Mouse (Mus musculus) liver, embryonic 15.5 days (tissue): ENCODE results near the gene Cd7. TPM values are rescaled to one million over a fixed set of nuclear protein-coding genes. Genes with fewer than 3 reads are reported as not detected.
"Not testable (repeated sequence)": the region's sequence is repeated elsewhere in the genome, so short reads cannot be mapped to it uniquely, and the experiment has no call there.

ENCODE experiments used
- ATAC-seq: fragments of 200-750 bp; cut with Nextera tagmentation; 2 replicates; pipeline ENCODE4 v1.8.0; 2017; ENCODE audit warnings: moderate number of reproducible peaks, mild to moderate bottlenecking, moderate library complexity; ENCODE audit not compliant: insufficient read depth
- H3K27ac ChIP-seq: fragments of 300-500 bp; sonication (generic); replicated peaks from 2 replicates; pipeline ENCODE4 v1.5.1; 2015; ENCODE audit warnings: mild to moderate bottlenecking, inconsistent platforms
- H3K27me3 ChIP-seq: fragments of 300-500 bp; sonication (generic); 2 replicates; pipeline ENCODE4 v1.6.1; 2015; ENCODE audit warnings: mild to moderate bottlenecking, inconsistent platforms
- H3K36me3 ChIP-seq: fragments of 300-500 bp; sonication (generic); replicated peaks from 2 replicates; pipeline ENCODE4 v1.6.1; 2015; ENCODE audit warnings: moderate library complexity, mild to moderate bottlenecking, inconsistent platforms
- H3K4me1 ChIP-seq: fragments of 300-500 bp; sonication (generic); replicated peaks from 2 replicates; pipeline ENCODE4 v1.6.1; 2015; ENCODE audit warnings: inconsistent platforms
- H3K4me2 ChIP-seq: fragments of 300-500 bp; sonication (generic); 2 replicates; pipeline ENCODE4 v1.6.1; 2015; ENCODE audit warnings: moderate library complexity, mild to moderate bottlenecking, inconsistent platforms
- H3K4me3 ChIP-seq: fragments of 300-500 bp; sonication (generic); replicated peaks from 2 replicates; pipeline ENCODE4 v1.5.1; 2015; ENCODE audit warnings: mild to moderate bottlenecking, inconsistent platforms
- H3K9ac ChIP-seq: fragments of 300-500 bp; sonication (generic); 2 replicates; pipeline ENCODE4 v1.6.1; 2015; ENCODE audit warnings: moderate library complexity, mild to moderate bottlenecking, inconsistent platforms
- H3K9me3 ChIP-seq: fragments of 300-500 bp; sonication (generic); replicated peaks from 2 replicates; pipeline ENCODE4 v1.6.1; 2016; ENCODE audit warnings: inconsistent platforms
- WGBS: fragments of 180-500 bp; shearing (Covaris S2); methylation state at CpG from one replicate; pipeline ENCODE4 v1.1.7; 2015; ENCODE audit warnings: mixed read lengths; ENCODE audit not compliant: insufficient replicate concordance; 5-methylcytosine and 5-hydroxymethylcytosine counted together
- polyA plus RNA-seq: library from polyadenylated mRNA; unstranded; fragments of >200 nt; fragmentation: Nextera tagmentation; extraction: Ambion mirVana; gene quantifications from 2 replicates; pipeline ENCODE4 v1.2.1, GENCODE M21; 2015

The Cd7 gene
- polyA plus RNA-seq, 1 experiment from 2014 or later, result 0.97 TPM

- H3K4me1 ChIP-seq, result no peaks in the 10 kb centered on the region
- 55% methylated on average over 1 of the region's 1 CpGs for WGBS
- H3K27me3 ChIP-seq, result no peaks in the 10 kb centered on the region
- no peak for ATAC-seq
- no peaks in the 10 kb centered on the region for H3K36me3 ChIP-seq
- no peak overlapping the region for H3K9ac ChIP-seq
- no peak overlapping the region for H3K4me3 ChIP-seq
- H3K9me3 ChIP-seq, result no peaks in the 10 kb centered on the region
- no peak overlapping the region for H3K27ac ChIP-seq
- no peak overlapping the region for H3K4me2 ChIP-seq
These were observed 10.6 kb upstream of the Cd7 start for GRCm38 (mm10) chr11:121049840-121050239.

GRCm38 (mm10) chr11:121047826-121048399 is 8.7 kb upstream of the Cd7 start:
- Histone ChIP-seq H3K27ac (no peak overlapping the region), H3K36me3 (no peaks in the 10 kb centered on the region), H3K4me2 (no peak overlapping the region), H3K4me1 (no peaks in the 10 kb centered on the region), H3K9me3 (no peaks in the 10 kb centered on the region), H3K9ac (no peak overlapping the region), H3K4me3 (no peak overlapping the region), H3K27me3 (no peaks in the 10 kb centered on the region)
- WGBS, result 29% methylated on average over 2 of the region's 2 CpGs
- no peak for ATAC-seq

- Histone ChIP-seq H3K27ac (no peak overlapping the region), H3K9ac (no peak overlapping the region), H3K4me1 (no peaks in the 10 kb centered on the region; the same call in 1 of the 2 replicates), H3K27me3 (no peaks in the 10 kb centered on the region), H3K4me3 (no peak overlapping the region), H3K36me3 (no peaks in the 10 kb centered on the region), H3K4me2 (no peak overlapping the region), H3K9me3 (no peaks in the 10 kb centered on the region)
- WGBS, result 49% methylated on average over 1 of the region's 1 CpGs
- ATAC-seq, result no peak
These were observed 6.1 kb upstream of the Cd7 start for GRCm38 (mm10) chr11:121045286-121045685.

- H3K9ac ChIP-seq, H3K4me2 ChIP-seq, H3K4me1 ChIP-seq, H3K27me3 ChIP-seq, H3K27ac ChIP-seq, ATAC-seq, H3K4me3 ChIP-seq, H3K36me3 ChIP-seq, H3K9me3 ChIP-seq: not testable (repeated sequence)
- 33% methylated on average over 1 of the region's 1 CpGs for WGBS
These were observed 3.8 kb upstream of the Cd7 start for GRCm38 (mm10) chr11:121043025-121043424.

- no peak overlapping the region for H3K4me2 ChIP-seq
- no peak overlapping the region for H3K27ac ChIP-seq
- H3K9ac ChIP-seq, result no peak overlapping the region
- ATAC-seq, result no peak
- 66% methylated on average over 4 of the region's 4 CpGs for WGBS
- no peak overlapping the region for H3K4me3 ChIP-seq
- peaks cover 9% of the 10 kb centered on the region for H3K27me3 ChIP-seq
- H3K4me1 ChIP-seq, result no peaks in the 10 kb centered on the region; the same call in 1 of the 2 replicates
- no peaks in the 10 kb centered on the region for H3K36me3 ChIP-seq
- H3K9me3 ChIP-seq, result no peaks in the 10 kb centered on the region
These were observed 3.3 kb upstream of the Cd7 start for GRCm38 (mm10) chr11:121042480-121042879.

GRCm38 (mm10) chr11:121041636-121042035 is 2.4 kb upstream of the Cd7 start:
- H3K9ac ChIP-seq, result no peak overlapping the region
- WGBS, result 52% methylated on average over 4 of the region's 4 CpGs
- no peak for ATAC-seq
- H3K27me3 ChIP-seq, result peaks cover 9% of the 10 kb centered on the region
- H3K36me3 ChIP-seq, result no peaks in the 10 kb centered on the region
- no peak overlapping the region for H3K27ac ChIP-seq
- no peak overlapping the region for H3K4me3 ChIP-seq
- no peaks in the 10 kb centered on the region; the same call in 1 of the 2 replicates for H3K4me1 ChIP-seq
- no peak overlapping the region for H3K4me2 ChIP-seq
- no peaks in the 10 kb centered on the region for H3K9me3 ChIP-seq

- Histone ChIP-seq H3K9ac (no peak overlapping the region), H3K27ac (no peak overlapping the region), H3K36me3 (no peaks in the 10 kb centered on the region), H3K4me3 (no peak overlapping the region), H3K27me3 (peaks cover 13% of the 10 kb centered on the region), H3K4me1 (no peaks in the 10 kb centered on the region; the same call in 1 of the 2 replicates), H3K9me3 (no peaks in the 10 kb centered on the region), H3K4me2 (no peak overlapping the region)
- WGBS, result 1% methylated on average over 4 of the region's 4 CpGs
- ATAC-seq, result peak; percentile 34; the same call in 1 of the 2 replicates
These were observed 2.0 kb upstream of the Cd7 start for GRCm38 (mm10) chr11:121041212-121041611.

- 69% methylated on average over 11 of the region's 11 CpGs for WGBS
- H3K27me3 ChIP-seq, result peaks cover 14% of the 10 kb centered on the region
- no peaks in the 10 kb centered on the region for H3K9me3 ChIP-seq
- H3K27ac ChIP-seq, result no peak overlapping the region
- H3K36me3 ChIP-seq, result no peaks in the 10 kb centered on the region
- H3K9ac ChIP-seq, result no peak overlapping the region
- H3K4me1 ChIP-seq, result no peaks in the 10 kb centered on the region; the same call in 1 of the 2 replicates
- H3K4me3 ChIP-seq, result no peak overlapping the region
- no peak for ATAC-seq
- H3K4me2 ChIP-seq, result no peak overlapping the region
These were observed 615 bp downstream of the Cd7 start for GRCm38 (mm10) chr11:121038366-121039240.

- Histone ChIP-seq H3K27me3 (peaks cover 10% of the 10 kb centered on the region), H3K4me1 (no peaks in the 10 kb centered on the region), H3K36me3 (no peaks in the 10 kb centered on the region), H3K4me3 (no peak overlapping the region), H3K9ac (no peak overlapping the region), H3K9me3 (no peaks in the 10 kb centered on the region), H3K4me2 (no peak overlapping the region), H3K27ac (no peak overlapping the region)
- no peak for ATAC-seq
- WGBS, result 38% methylated on average over 5 of the region's 5 CpGs
These were observed 6.1 kb downstream of the Cd7 start for GRCm38 (mm10) chr11:121033118-121033517.

- WGBS, result 17% methylated on average over 7 of the region's 7 CpGs
- Histone ChIP-seq H3K4me3 (no peak overlapping the region), H3K27ac (no peak overlapping the region), H3K27me3 (peaks cover 6% of the 10 kb centered on the region), H3K4me1 (0 out of 2 replicates have a peak, but pooled peaks cover 5% of the 10 kb centered on the region), H3K9me3 (no peaks in the 10 kb centered on the region), H3K36me3 (no peaks in the 10 kb centered on the region), H3K9ac (no peak overlapping the region), H3K4me2 (no peak overlapping the region)
- peak; percentile 40; the same call in 1 of the 2 replicates for ATAC-seq
These were observed 12.0 kb downstream of the Cd7 start for GRCm38 (mm10) chr11:121027259-121027658.

GRCm38 (mm10) chr11:121024163-121024562 is 15.1 kb downstream of the Cd7 start:
- Histone ChIP-seq H3K9ac (no peak overlapping the region), H3K27ac (no peak overlapping the region), H3K4me3 (no peak overlapping the region), H3K36me3 (no peaks in the 10 kb centered on the region), H3K4me2 (no peak overlapping the region), H3K9me3 (no peaks in the 10 kb centered on the region), H3K27me3 (peaks cover 3% of the 10 kb centered on the region; the same call in 1 of the 2 replicates), H3K4me1 (0 out of 2 replicates have a peak, but pooled peaks cover 5% of the 10 kb centered on the region)
- no peak for ATAC-seq
- WGBS, result 13% methylated on average over 6 of the region's 6 CpGs
